Mouse (Mus musculus) lung, postnatal 0 days (tissue): Measurements from ENCODE around the gene Rps26.

Experiments used
- CTCF ChIP-seq: IDR thresholded peaks from 2 replicates; pipeline ENCODE4 v1.5.1; 2016; ENCODE audit warnings: antibody characterized with exemption, mild to moderate bottlenecking
- EP300 ChIP-seq: IDR thresholded peaks from 2 replicates; pipeline ENCODE4 v1.6.1; 2016; ENCODE audit warnings: antibody characterized with exemption, mild to moderate bottlenecking, control low read depth

GRCm38 (mm10) chr10:128642749-128643148 lies 16.2 kb upstream of the Rps26 start:
- TF ChIP-seq CTCF (no peak), EP300 (no peak)
